38 mouse cellular contexts compared by ENCODE assay signal in the genomic region with DNA sequence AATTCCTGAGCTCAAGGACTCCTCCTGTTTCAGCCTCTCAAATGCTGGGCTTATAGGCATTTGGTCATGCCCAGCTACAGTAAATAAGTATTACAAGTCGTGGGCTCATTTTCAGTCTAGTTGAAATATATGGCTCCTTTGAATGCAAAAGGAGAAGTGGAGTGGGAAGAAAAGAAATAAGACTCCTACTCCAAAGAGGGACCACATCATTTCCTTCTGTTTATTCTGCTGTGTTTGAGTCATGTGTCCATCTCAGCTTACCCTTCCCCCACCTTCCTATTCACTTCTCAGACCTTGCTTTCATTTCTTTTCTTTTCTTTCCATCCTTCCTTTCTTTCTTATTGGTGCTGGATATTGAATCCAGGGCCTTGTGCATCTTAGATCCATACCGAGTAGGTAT. TPM values are rescaled to one million over a fixed set of nuclear protein-coding genes. Genes with fewer than 3 reads are reported as not detected.
"Had no signal": no experiment of that assay in that cellular context is flagged by ENCODE, and none has a peak within 500 bp of the region (broad histone marks: within the 10 kb centered on the region; RNA-seq: fewer than 3 reads in every experiment).

No protein-coding gene starts in this region.

- H3K4me3 ChIP-seq: heart, adult 2 months; heart, embryonic 13.5 days; heart, embryonic 15.5 days; hindbrain, embryonic 13.5 days; hindbrain, embryonic 15.5 days; layer of hippocampus, adult 2 months; limb, embryonic 13.5 days; limb, embryonic 15.5 days; liver, embryonic 12.5 days had no signal

- DNase-seq: gastrocnemius, postnatal 25 days; heart, adult 2 months; heart, postnatal 4 days; kidney, adult 18-20 months; kidney, adult 8-10 months; kidney, postnatal 10 days; kidney, postnatal 25 days; kidney, postnatal 4 days; layer of hippocampus, postnatal 36 days; left cerebral cortex, postnatal 4 days had no signal

- H3K27ac ChIP-seq: heart, adult 2 months; heart, embryonic 13.5 days; heart, embryonic 15.5 days; hindbrain, embryonic 13.5 days; hindbrain, embryonic 15.5 days; hindbrain, postnatal 0 days; layer of hippocampus, adult 2 months; limb, embryonic 13.5 days; limb, embryonic 15.5 days; liver, embryonic 12.5 days; liver, embryonic 14.5 days had no signal

- H3K4me1 ChIP-seq: heart, embryonic 13.5 days; heart, embryonic 15.5 days; hindbrain, embryonic 13.5 days; hindbrain, embryonic 15.5 days; limb, embryonic 13.5 days; limb, embryonic 15.5 days; liver, embryonic 12.5 days had no signal

- ATAC-seq: hindbrain, postnatal 0 days; intestine, postnatal 0 days; liver, embryonic 12.5 days had no signal

RNA-seq across cellular contexts. Expression of a gene that starts 40.4 kb away (rescaled TPM):
- total RNA-seq: gastrocnemius, adult 18-20 months; gastrocnemius, adult 8-10 months; gastrocnemius, postnatal 25 days; gastrocnemius, postnatal 4 days; heart, adult 2 months; heart, postnatal 25 days; heart, postnatal 4 days; hindbrain, postnatal 0 days; layer of hippocampus, adult 2 months; layer of hippocampus, postnatal 14 days; layer of hippocampus, postnatal 36 days; left cerebral cortex, adult 18-20 months; left cerebral cortex, adult 8-10 months; left cerebral cortex, postnatal 10 days; left cerebral cortex, postnatal 25 days; left cerebral cortex, postnatal 4 days; liver, adult 2 months had no signal
- polyA plus RNA-seq: heart, adult 2 months; heart, embryonic 11.5 days; heart, embryonic 13.5 days; heart, embryonic 15.5 days; heart, postnatal 0 days; hindbrain, embryonic 11.5 days; hindbrain, embryonic 13.5 days; hindbrain, embryonic 15.5 days; hindbrain, postnatal 0 days; intestine, embryonic 14.5 days; intestine, postnatal 0 days; kidney, embryonic 14.5 days; kidney, embryonic 16.5 days; limb, embryonic 11.5 days; limb, embryonic 13.5 days; limb, embryonic 15.5 days; liver, adult 2 months; liver, embryonic 12.5 days; liver, embryonic 14.5 days had no signal
